Mouse (Mus musculus) forebrain, embryonic 12.5 days (tissue): ENCODE measurements around the gene Slc2a10. TPM values are rescaled to one million over a fixed set of nuclear protein-coding genes. Genes with fewer than 3 reads are reported as not detected.
"Not testable (repeated sequence)": the region's sequence is repeated elsewhere in the genome, so short reads cannot be mapped to it uniquely, and the experiment has no call there.

ENCODE experiments used
- ATAC-seq: fragments of 200-750 bp; cut with Nextera tagmentation; 2 replicates; pipeline ENCODE4 v1.8.0; 2017; ENCODE audit warnings: moderate TSS enrichment; ENCODE audit not compliant: low FRiP score
- H3K27ac ChIP-seq: fragments of 300-500 bp; sonication (generic); 2 replicates; pipeline ENCODE4 v1.5.1; 2016; ENCODE audit warnings: mild to moderate bottlenecking
- H3K27me3 ChIP-seq: fragments of 300-500 bp; sonication (generic); 2 replicates; pipeline ENCODE4 v1.6.1; 2016; ENCODE audit warnings: mild to moderate bottlenecking
- H3K36me3 ChIP-seq: fragments of 300-500 bp; sonication (generic); replicated peaks from 2 replicates; pipeline ENCODE4 v1.6.1; 2016; ENCODE audit warnings: mild to moderate bottlenecking
- H3K4me1 ChIP-seq: fragments of 300-500 bp; sonication (generic); 2 replicates; pipeline ENCODE4 v1.6.1; 2016
- H3K4me2 ChIP-seq: fragments of 300-500 bp; sonication (generic); 2 replicates; pipeline ENCODE4 v1.6.1; 2016; ENCODE audit warnings: mild to moderate bottlenecking, moderate library complexity
- H3K4me3 ChIP-seq: fragments of 300-500 bp; sonication (generic); replicated peaks from 2 replicates; pipeline ENCODE4 v1.5.1; 2016; ENCODE audit warnings: mild to moderate bottlenecking
- H3K9ac ChIP-seq: fragments of 300-500 bp; sonication (generic); 2 replicates; pipeline ENCODE4 v1.6.1; 2016; ENCODE audit warnings: mild to moderate bottlenecking
- H3K9me3 ChIP-seq: fragments of 300-500 bp; sonication (generic); 2 replicates; pipeline ENCODE4 v1.6.1; 2016
- WGBS: fragments of 180-500 bp; shearing (Covaris S2); methylation state at CpG from one replicate; pipeline ENCODE4 v1.1.7; 2016; 5-methylcytosine and 5-hydroxymethylcytosine counted together
- polyA plus RNA-seq: library from polyadenylated mRNA; unstranded; fragments of >200 nt; fragmentation: Nextera tagmentation; extraction: Ambion mirVana; gene quantifications from 2 replicates; pipeline ENCODE4 v1.2.1, GENCODE M21; 2016

Gene Slc2a10
- polyA plus RNA-seq, 1 experiment from 2014 or later, result 4.1 TPM

DNA sequence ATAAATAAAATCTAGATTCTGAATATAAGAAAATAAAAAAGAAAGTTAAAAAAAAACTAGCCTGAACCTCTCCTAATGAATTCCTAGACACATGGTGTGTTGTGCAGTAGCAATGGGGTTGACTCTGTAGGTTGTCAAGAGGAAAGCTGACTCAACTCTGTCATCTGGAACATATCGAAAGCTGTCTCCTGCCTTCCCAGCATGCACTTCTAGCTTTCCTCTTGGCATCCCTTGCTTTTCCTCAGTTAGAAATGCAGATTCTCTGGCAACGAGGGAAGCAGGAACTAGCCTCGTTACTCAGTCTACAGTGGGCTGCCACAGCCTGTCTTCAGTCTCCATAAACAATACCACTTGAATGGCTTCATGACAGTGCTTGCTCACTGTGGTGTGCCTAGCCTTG is 17.8 kb upstream of the Slc2a10 start:
- 79% methylated on average over 3 of the region's 3 CpGs for WGBS
- no peak overlapping the region for H3K4me3 ChIP-seq
- peaks cover 29% of the 10 kb centered on the region for H3K36me3 ChIP-seq
- H3K27me3 ChIP-seq, result no peaks in the 10 kb centered on the region
- H3K4me1 ChIP-seq, result peaks cover 11% of the 10 kb centered on the region
- H3K9me3 ChIP-seq, result no peaks in the 10 kb centered on the region
- H3K4me2 ChIP-seq, result no peak overlapping the region
- no peak for ATAC-seq
- H3K9ac ChIP-seq, result no peak overlapping the region
- H3K27ac ChIP-seq, result 0 out of 2 replicates have a peak overlapping the region, but pooled peaks have one; percentile 21

DNA sequence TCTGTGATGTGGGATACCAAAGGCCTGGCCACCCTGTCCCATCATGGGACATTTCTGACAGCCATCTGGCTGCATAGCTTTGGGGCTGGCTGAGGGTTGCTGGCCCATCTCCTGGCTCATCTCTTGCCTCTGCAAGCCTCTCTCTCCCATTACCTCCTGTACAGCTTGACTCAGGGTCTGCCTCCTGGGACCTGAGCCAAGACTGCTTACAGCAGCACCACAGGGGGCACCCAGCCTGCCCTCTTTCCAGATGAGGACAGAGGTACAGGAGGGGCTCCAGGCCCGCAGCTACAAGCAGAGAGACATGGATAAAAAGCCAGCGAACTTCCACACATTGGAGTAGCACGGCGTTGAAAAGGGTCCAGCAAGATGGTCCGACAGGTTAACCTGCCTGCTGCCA is 17.2 kb upstream of the Slc2a10 start:
- whole genome bisulfite sequencing, result 77% methylated on average over 5 of the region's 5 CpGs
- ATAC-seq, result no peak
- H3K4me1 ChIP-seq, result peaks cover 11% of the 10 kb centered on the region
- H3K4me2 ChIP-seq, result no peak overlapping the region
- H3K9me3 ChIP-seq, result no peaks in the 10 kb centered on the region
- no peak overlapping the region for H3K4me3 ChIP-seq
- H3K9ac ChIP-seq, result no peak overlapping the region
- H3K27me3 ChIP-seq, result no peaks in the 10 kb centered on the region
- peaks cover 30% of the 10 kb centered on the region for H3K36me3 ChIP-seq
- no peak overlapping the region for H3K27ac ChIP-seq

DNA sequence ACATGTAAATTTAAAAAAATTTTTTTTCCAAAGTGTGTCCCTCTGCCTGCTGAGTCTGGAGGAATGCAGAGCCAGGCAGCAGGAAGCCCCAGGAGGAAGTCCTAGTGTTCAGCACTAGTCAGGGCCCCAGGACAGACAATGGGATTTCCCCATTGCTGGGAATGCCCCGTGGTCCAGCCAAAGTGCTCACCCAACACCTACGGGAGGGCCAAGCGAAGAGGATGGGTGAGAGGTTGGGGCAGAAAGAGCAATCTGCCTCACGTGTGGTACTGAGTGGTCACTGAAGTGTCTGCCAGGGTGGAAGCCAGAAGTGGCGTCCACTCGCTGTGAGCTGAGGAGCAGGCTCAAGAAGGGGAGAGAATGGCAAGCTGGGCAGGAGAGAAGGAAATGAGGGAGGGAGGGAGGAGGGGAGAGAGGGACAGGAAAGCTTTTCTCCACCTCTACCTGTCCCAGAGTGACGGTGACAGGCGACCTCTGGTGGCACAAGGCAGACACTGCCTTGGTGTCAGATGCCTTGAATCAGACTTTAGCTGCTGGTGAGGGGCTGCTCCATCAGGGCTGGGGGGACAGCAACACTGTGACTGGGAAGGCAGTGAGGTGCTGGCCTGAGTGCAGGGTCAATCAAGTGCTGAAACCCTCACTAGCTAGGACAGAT is 16.6 kb upstream of the Slc2a10 start:
- Histone ChIP-seq H3K36me3 (peaks cover 30% of the 10 kb centered on the region), H3K27ac (no peak overlapping the region), H3K9me3 (no peaks in the 10 kb centered on the region), H3K4me3 (no peak overlapping the region), H3K9ac (no peak overlapping the region), H3K4me1 (peaks cover 13% of the 10 kb centered on the region), H3K27me3 (no peaks in the 10 kb centered on the region), H3K4me2 (no peak overlapping the region)
- 22% methylated on average over 8 of the region's 8 CpGs for WGBS
- peak; percentile 65 for ATAC-seq

DNA sequence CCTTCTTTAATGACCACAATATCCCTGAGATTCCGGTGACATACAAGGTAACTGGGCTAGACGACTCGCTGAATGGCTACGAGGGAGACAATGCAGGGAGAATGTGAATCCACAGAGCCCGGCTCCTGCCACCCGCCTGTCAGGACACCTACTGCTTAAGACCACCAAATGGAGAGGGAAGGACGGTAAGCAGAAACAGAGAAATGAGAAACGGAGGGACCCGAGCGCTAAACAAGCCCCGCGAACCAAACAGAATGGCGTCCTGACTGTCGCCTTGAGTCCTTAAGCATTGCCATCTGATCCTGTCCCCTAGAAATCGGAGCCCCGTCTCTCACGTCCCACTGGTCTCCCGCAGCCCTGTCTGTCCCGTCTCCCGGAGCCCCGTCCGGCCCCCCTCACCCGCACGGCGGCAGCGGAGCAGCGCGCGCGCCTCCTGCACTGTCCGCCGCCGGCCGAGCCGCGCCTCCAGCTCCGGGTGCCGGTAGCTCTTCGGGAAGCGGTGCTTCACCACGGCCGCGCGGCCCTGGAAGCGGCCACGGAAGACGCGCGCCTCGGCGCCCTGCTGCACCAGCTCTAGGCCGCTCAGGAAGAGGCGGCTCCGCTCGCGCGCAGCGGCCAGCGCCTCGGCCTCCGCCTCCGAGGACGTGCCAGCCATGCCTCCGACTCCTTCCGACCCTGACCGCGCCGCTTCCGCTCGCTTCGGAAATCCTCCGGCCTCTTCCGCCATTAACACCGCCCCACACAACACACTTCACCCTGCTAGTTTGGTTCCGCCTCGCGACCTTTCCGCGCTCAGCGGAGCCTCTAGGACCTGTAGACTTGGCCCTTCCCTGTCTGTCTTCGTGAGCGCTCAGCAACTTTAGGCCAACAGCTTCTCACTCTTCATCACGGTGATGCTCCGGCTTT is 10.7 kb upstream of the Slc2a10 start, which contains the start of gene Trp53rka:
TSS of gene Trp53rka (minus strand) at position 677 of the 906 bp plus-strand sequence.
- H3K27me3 ChIP-seq, result no peaks in the 10 kb centered on the region; the same call in 1 of the 2 replicates
- H3K27ac ChIP-seq, result peak within 1 kb of the TSS; percentile 91
- peak within 1 kb of the TSS; percentile 76 for H3K4me3 ChIP-seq
- peak within 1 kb of the TSS; percentile 87 for H3K9ac ChIP-seq
- H3K36me3 ChIP-seq, result peaks cover 30% of the 10 kb centered on the region
- H3K9me3 ChIP-seq, result no peaks in the 10 kb centered on the region
- under 1% methylated on average over 66 of the region's 84 CpGs for WGBS
- H3K4me2 ChIP-seq, result peak within 1 kb of the TSS; percentile 80
- peaks cover 26% of the 10 kb centered on the region for H3K4me1 ChIP-seq
- ATAC-seq, result peak; percentile 86

DNA sequence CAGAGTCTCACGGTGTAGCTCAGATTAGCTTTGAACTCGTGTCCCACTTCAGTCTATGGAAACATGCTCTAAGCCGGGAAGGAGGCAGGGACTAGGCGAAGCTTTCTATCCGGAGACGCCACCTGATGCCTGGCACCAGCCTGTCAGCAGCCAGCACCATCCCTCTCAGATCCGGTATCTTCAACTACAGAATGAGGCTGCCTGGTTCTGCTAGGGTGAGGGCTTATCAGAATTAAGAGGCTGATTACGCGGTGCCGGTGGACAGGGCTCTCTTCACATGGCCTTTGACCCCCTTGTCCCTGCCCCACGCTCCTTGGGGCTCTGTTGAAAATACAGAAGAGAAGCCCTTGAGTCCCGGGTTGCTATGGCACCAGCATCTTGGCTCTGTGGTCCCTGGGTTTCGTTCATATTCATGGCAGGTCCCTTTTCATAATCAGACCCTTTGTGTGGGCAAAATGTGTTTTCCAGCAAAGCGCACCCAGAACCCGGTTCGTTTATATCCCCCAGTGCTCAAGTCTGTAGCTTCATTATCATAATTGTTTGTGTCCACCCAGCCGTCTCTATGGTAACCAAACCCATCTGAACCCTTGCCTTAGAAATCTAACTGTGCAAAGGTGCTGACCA is 9.9 kb upstream of the Slc2a10 start:
- peaks cover 22% of the 10 kb centered on the region for H3K36me3 ChIP-seq
- H3K4me3 ChIP-seq, result peak overlapping the region; percentile 76
- H3K27ac ChIP-seq, result peak overlapping the region; percentile 91
- no peaks in the 10 kb centered on the region; the same call in 1 of the 2 replicates for H3K27me3 ChIP-seq
- H3K9me3 ChIP-seq, result no peaks in the 10 kb centered on the region
- H3K4me2 ChIP-seq, result peak overlapping the region; percentile 80
- 4% methylated on average over 17 of the region's 17 CpGs for WGBS
- peak overlapping the region; percentile 87; the same call in 1 of the 2 replicates for H3K9ac ChIP-seq
- peaks cover 26% of the 10 kb centered on the region for H3K4me1 ChIP-seq
- ATAC-seq, result peak; percentile 73

- H3K4me2 ChIP-seq, result peak overlapping the region; percentile 80
- peaks cover 26% of the 10 kb centered on the region for H3K4me1 ChIP-seq
- 45% methylated on average over 2 of the region's 2 CpGs for WGBS
- ATAC-seq, result no peak
- H3K9ac ChIP-seq, result no peak overlapping the region
- H3K27me3 ChIP-seq, result no peaks in the 10 kb centered on the region; the same call in 1 of the 2 replicates
- H3K36me3 ChIP-seq, result peaks cover 14% of the 10 kb centered on the region
- peak overlapping the region; percentile 91 for H3K27ac ChIP-seq
- H3K4me3 ChIP-seq, result no peak overlapping the region
- H3K9me3 ChIP-seq, result no peaks in the 10 kb centered on the region
Observed at GRCm38 (mm10) chr2:165494495-165494894, 9.1 kb upstream of the Slc2a10 start.

DNA sequence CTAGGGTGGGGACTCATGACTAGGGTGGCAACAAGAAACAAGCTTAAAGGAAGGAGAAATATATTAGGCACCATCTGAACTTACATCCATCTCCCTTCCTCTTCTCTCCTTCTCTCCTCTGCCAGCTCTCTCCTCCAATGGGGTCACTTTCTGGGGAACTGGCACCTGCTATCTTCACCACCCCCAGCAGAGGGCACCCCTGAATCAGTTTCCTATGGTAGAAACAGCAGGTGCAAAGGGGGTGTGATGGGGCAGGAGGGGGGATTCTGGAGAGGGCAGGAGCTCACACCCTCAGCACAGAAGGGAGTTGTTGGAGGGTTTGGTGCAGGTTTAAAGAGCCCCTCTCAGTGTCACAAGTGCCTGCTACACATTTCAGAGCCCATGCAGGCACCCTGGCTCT is 7.3 kb upstream of the Slc2a10 start:
- no peak overlapping the region for H3K27ac ChIP-seq
- no peak for ATAC-seq
- peaks cover 26% of the 10 kb centered on the region for H3K4me1 ChIP-seq
- no peak overlapping the region for H3K4me3 ChIP-seq
- H3K9ac ChIP-seq, result no peak overlapping the region
- H3K36me3 ChIP-seq, result no peaks in the 10 kb centered on the region
- no peaks in the 10 kb centered on the region for H3K9me3 ChIP-seq
- no peak overlapping the region for H3K4me2 ChIP-seq
- H3K27me3 ChIP-seq, result no peaks in the 10 kb centered on the region; the same call in 1 of the 2 replicates

DNA sequence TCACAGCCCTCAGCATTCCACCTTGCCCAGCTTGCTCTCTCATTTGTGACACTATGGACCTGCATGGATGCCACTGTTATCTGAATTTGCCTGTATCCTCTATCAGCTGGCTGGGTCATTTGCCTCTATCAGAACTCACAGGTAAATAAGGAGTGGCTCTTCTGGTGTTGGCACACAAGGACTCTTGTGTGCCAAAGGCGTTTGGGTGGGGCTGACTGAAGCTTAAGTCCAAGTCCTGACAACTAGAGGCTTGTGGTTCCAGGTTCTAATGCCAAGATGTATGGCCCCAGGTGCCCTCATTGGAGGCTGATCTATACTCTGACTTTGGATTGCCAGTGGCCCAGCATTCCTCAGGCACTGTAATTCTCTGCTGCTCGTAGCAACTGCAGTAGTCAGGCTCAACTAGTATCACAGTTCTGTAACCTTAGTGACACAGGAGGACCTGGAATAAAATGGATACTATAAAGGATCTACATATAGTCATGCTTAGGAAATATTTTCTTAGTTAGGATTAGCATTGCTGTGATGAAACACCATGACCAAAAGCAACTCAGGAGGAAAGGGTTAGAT is 5.8 kb upstream of the Slc2a10 start:
- Histone ChIP-seq H3K9ac (no peak overlapping the region), H3K36me3 (no peaks in the 10 kb centered on the region), H3K27ac (no peak overlapping the region), H3K4me2 (no peak overlapping the region), H3K4me3 (no peak overlapping the region), H3K4me1 (peaks cover 18% of the 10 kb centered on the region), H3K27me3 (no peaks in the 10 kb centered on the region; the same call in 1 of the 2 replicates), H3K9me3 (no peaks in the 10 kb centered on the region)
- ATAC-seq, result no peak
- 76% methylated on average over 2 of the region's 2 CpGs for WGBS

DNA sequence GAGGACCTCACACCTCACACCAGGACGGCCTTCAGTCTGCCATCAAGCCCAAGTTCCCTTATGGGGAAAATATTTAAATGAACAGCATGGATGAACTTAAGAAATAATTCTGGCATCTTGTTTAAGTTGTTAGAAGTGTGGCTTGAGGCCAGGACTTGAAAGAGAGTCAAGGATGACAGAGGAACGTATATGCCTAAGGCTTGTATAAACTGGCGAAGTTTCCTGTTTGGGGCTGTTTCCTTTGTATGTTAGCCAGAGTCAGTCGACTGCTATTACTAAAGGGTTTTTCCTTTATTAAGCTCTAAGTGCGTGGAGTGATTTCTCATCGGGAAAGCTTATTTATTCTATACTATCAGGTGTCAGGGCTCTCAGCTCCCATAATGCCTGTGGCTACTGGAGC is 4.8 kb upstream of the Slc2a10 start:
- WGBS, result 74% methylated on average over 6 of the region's 6 CpGs
- H3K36me3 ChIP-seq, result no peaks in the 10 kb centered on the region
- H3K4me2 ChIP-seq, result no peak overlapping the region
- peaks cover 23% of the 10 kb centered on the region for H3K4me1 ChIP-seq
- H3K9ac ChIP-seq, result no peak overlapping the region
- H3K9me3 ChIP-seq, result no peaks in the 10 kb centered on the region
- H3K4me3 ChIP-seq, result no peak overlapping the region
- no peak for ATAC-seq
- H3K27me3 ChIP-seq, result peaks cover 3% of the 10 kb centered on the region; the same call in 1 of the 2 replicates
- no peak overlapping the region for H3K27ac ChIP-seq

DNA sequence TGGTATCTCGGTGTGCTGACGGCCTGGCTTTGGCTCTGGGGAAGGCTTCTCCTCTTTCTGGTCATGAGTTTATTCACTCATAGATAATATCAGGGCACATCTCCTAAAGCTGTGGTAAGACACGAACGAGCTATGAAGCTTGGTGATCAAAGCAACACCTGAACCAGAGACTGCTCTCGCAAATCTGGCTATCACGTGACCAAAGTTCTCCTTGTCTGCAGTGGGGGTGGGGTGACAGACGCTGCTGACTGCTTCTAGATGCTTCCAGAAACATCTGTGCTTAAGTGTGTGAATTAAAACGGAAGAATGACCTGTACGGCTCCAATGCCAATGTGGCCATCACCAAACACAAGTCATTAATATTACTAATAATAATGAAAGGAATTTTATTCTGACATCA is 6.1 kb downstream of the Slc2a10 start:
- Histone ChIP-seq H3K36me3 (no peaks in the 10 kb centered on the region), H3K27ac (no peak overlapping the region), H3K9me3 (no peaks in the 10 kb centered on the region), H3K4me1 (peaks cover 17% of the 10 kb centered on the region), H3K9ac (no peak overlapping the region), H3K4me2 (no peak overlapping the region), H3K4me3 (no peak overlapping the region), H3K27me3 (no peaks in the 10 kb centered on the region)
- 83% methylated on average over 9 of the region's 9 CpGs for WGBS
- no peak for ATAC-seq

GRCm38 (mm10) chr2:165510466-165510865 is 6.9 kb downstream of the Slc2a10 start:
- 53% methylated on average over 5 of the region's 5 CpGs for WGBS

GRCm38 (mm10) chr2:165510914-165511458 is 7.4 kb downstream of the Slc2a10 start:
- not testable (repeated sequence) for H3K4me2 ChIP-seq, H3K9ac ChIP-seq, H3K27me3 ChIP-seq, H3K36me3 ChIP-seq, ATAC-seq, H3K9me3 ChIP-seq, H3K27ac ChIP-seq, H3K4me3 ChIP-seq
- WGBS, result 68% methylated on average over 2 of the region's 2 CpGs
- H3K4me1 ChIP-seq, result peaks cover 17% of the 10 kb centered on the region

More at GRCm38 (mm10) chr2:165510466-165510865, 6.9 kb downstream of the Slc2a10 start:
- H3K9ac ChIP-seq, result no peak overlapping the region
- no peak overlapping the region for H3K27ac ChIP-seq
- no peaks in the 10 kb centered on the region for H3K9me3 ChIP-seq
- no peaks in the 10 kb centered on the region for H3K36me3 ChIP-seq
- no peak overlapping the region for H3K4me2 ChIP-seq
- no peaks in the 10 kb centered on the region for H3K27me3 ChIP-seq
- H3K4me1 ChIP-seq, result peaks cover 17% of the 10 kb centered on the region
- no peak overlapping the region for H3K4me3 ChIP-seq
- ATAC-seq, result no peak
